Mouse (Mus musculus) neural tube, embryonic 11.5 days (tissue): ENCODE results near the gene Rab11fip3. TPM values are rescaled to one million over a fixed set of nuclear protein-coding genes. Genes with fewer than 3 reads are reported as not detected.

ENCODE experiments used
- ATAC-seq: fragments of 200-750 bp; cut with Nextera tagmentation; 2 replicates; pipeline ENCODE4 v1.8.0; 2017; ENCODE audit warnings: moderate number of reproducible peaks, mild to moderate bottlenecking, moderate TSS enrichment, moderate library complexity; ENCODE audit not compliant: insufficient read depth, low FRiP score, low TSS enrichment
- DNase-seq: peaks from one replicate; pipeline ENCODE4 v3.0.0-alpha.2; 2015; ENCODE audit warnings: low spot score
- H3K27ac ChIP-seq: fragments of 300-500 bp; sonication (generic); 2 replicates; pipeline ENCODE4 v1.5.1; 2014; ENCODE audit warnings: low read depth, mild to moderate bottlenecking, low read length
- H3K27me3 ChIP-seq: fragments of 300-500 bp; sonication (generic); 2 replicates; pipeline ENCODE4 v1.6.1; 2014; ENCODE audit warnings: mild to moderate bottlenecking, low read length, mixed read lengths; ENCODE audit not compliant: control insufficient read depth, insufficient read depth
- H3K36me3 ChIP-seq: fragments of 300-500 bp; sonication (generic); 2 replicates; pipeline ENCODE4 v1.6.1; 2014; ENCODE audit warnings: mild to moderate bottlenecking, low read length, moderate library complexity, mixed read lengths; ENCODE audit not compliant: control insufficient read depth, insufficient read depth
- H3K4me1 ChIP-seq: fragments of 300-500 bp; sonication (generic); 2 replicates; pipeline ENCODE4 v1.6.1; 2014; ENCODE audit warnings: low read length, mixed read lengths; ENCODE audit not compliant: control insufficient read depth, insufficient read depth
- H3K4me2 ChIP-seq: fragments of 300-500 bp; sonication (generic); 2 replicates; pipeline ENCODE4 v1.6.1; 2014; ENCODE audit warnings: low read depth, mild to moderate bottlenecking, moderate library complexity
- H3K4me3 ChIP-seq: fragments of 300-500 bp; sonication (generic); 2 replicates; pipeline ENCODE4 v1.5.1; 2014; ENCODE audit warnings: low read depth, low read length
- H3K9ac ChIP-seq: fragments of 300-500 bp; sonication (generic); 2 replicates; pipeline ENCODE4 v1.6.1; 2014; ENCODE audit warnings: mild to moderate bottlenecking, low read length
- H3K9me3 ChIP-seq: fragments of 300-500 bp; sonication (generic); 2 replicates; pipeline ENCODE4 v1.6.1; 2016; ENCODE audit warnings: low read length; ENCODE audit not compliant: control insufficient read depth
- WGBS: fragments of 180-500 bp; shearing (Covaris S2); extraction: QIAGEN DNeasy Blood & Tissue Kit; methylation state at CpG from one replicate; pipeline ENCODE4 v1.1.7; 2014; 5-methylcytosine and 5-hydroxymethylcytosine counted together
- polyA plus RNA-seq: library from polyadenylated mRNA; unstranded; fragments of >200 nt; fragmentation: Nextera tagmentation; extraction: Ambion mirVana; gene quantifications from 2 replicates; pipeline ENCODE4 v1.2.1, GENCODE M21; 2014

Rab11fip3 gene
- polyA plus RNA-seq, 1 experiment from 2014 or later = 24.8 TPM

DNA sequence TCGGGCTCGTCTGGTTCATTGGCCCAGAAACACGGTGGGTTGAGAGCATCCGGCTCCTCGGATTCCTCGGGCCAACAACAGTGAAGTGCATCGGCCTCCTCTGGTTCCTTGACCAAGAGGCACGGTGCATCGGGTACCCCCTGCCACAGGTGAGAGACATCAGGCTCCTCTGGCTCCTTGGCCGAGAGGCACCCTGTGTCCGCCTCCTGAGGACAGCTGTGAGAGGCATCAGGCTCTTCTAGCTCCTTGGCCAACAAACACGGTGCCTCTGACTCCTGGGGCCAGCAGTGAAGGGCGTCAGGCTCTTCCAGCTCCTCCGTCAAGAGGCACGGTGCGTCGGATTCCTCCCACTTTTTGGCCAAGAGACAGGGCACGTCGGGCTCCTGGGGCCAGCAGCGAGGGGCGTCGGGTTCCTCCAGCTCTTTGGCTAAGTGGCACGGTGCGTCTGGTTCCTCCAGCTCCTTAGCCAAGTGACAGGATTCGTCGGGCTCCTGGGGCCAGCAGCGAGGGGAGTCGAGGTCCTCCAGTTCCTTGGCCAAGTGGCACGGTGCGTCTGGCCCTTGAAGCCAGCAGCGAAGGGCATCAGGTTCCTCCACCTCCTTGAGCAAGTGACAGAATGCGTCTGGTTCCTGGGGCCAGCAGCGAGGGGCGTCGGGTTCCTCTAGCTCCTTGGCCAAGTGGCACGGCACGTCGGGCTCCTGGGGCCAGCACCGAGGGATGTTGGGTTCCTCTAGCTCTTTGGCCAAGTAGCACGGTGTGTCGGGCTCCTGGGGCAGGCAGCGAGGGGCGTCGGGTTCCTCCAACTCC lies 1.1 kb downstream of the Rab11fip3 start:
- H3K4me2 ChIP-seq = peak overlapping the region; percentile 99
- peak overlapping the region; percentile 92 for H3K9ac ChIP-seq
- H3K4me3 ChIP-seq = peak overlapping the region; percentile 66
- under 1% methylated on average over 44 of the region's 44 CpGs for WGBS
- H3K27me3 ChIP-seq = no peaks in the 10 kb centered on the region
- DNase-seq (peak; percentile 35), ATAC-seq (0 out of 2 replicates have a peak, but pooled peaks have one; percentile 6)
- peaks cover 25% of the 10 kb centered on the region for H3K4me1 ChIP-seq
- H3K36me3 ChIP-seq = no peaks in the 10 kb centered on the region; the same call in 1 of the 2 replicates
- no peaks in the 10 kb centered on the region for H3K9me3 ChIP-seq
- H3K27ac ChIP-seq = no peak overlapping the region; the same call in 1 of the 2 replicates

- Histone ChIP-seq H3K4me1 (peaks cover 25% of the 10 kb centered on the region), H3K27ac (no peak overlapping the region)
- ATAC-seq = no peak
Observed at GRCm38 (mm10) chr17:26066488-26067020, 2.8 kb downstream of the Rab11fip3 start.

DNA sequence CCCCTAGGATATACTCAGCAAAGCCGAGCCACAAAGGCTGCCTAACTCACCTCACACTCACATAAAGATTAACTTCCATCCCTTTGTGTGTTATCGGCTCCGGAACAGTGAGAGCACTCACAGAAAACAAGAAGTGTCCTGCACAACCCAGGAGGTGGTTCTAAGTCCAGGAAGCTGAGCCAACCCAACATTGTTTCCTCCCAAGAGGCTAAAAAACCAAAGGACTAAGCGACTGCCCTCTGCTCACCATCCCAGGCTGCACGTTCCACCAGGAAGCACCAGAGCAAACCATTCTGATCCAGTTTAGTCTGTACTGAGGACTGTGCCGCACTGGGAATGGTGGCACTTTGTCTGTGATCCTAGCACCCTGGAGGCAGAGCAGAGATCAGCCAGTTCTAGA lies 4.4 kb downstream of the Rab11fip3 start:
- H3K27ac ChIP-seq = no peak overlapping the region
- ATAC-seq (no peak), DNase-seq (no peak)
- no peak overlapping the region for H3K9ac ChIP-seq
- WGBS = 80% methylated on average over 6 of the region's 6 CpGs
- H3K4me3 ChIP-seq = no peak overlapping the region
- H3K4me2 ChIP-seq = no peak overlapping the region
- peaks cover 25% of the 10 kb centered on the region for H3K4me1 ChIP-seq
- no peaks in the 10 kb centered on the region for H3K27me3 ChIP-seq
- H3K9me3 ChIP-seq = no peaks in the 10 kb centered on the region
- H3K36me3 ChIP-seq = no peaks in the 10 kb centered on the region; the same call in 1 of the 2 replicates

More at GRCm38 (mm10) chr17:26066488-26067020, 2.8 kb downstream of the Rab11fip3 start:
- WGBS = 89% methylated on average over 7 of the region's 7 CpGs
- Histone ChIP-seq H3K27me3 (no peaks in the 10 kb centered on the region), H3K4me3 (peak overlapping the region; percentile 66), H3K4me2 (peak overlapping the region; percentile 99), H3K9ac (no peak overlapping the region), H3K36me3 (no peaks in the 10 kb centered on the region; the same call in 1 of the 2 replicates), H3K9me3 (no peaks in the 10 kb centered on the region)
- no peak for DNase-seq

GRCm38 (mm10) chr17:26057787-26058567 lies 11.4 kb downstream of the Rab11fip3 start:
- whole genome bisulfite sequencing = 90% methylated on average over 9 of the region's 9 CpGs
- Histone ChIP-seq H3K9me3 (no peaks in the 10 kb centered on the region), H3K9ac (no peak overlapping the region), H3K27ac (no peak overlapping the region), H3K4me1 (no peaks in the 10 kb centered on the region), H3K4me2 (no peak overlapping the region), H3K4me3 (no peak overlapping the region), H3K36me3 (no peaks in the 10 kb centered on the region; the same call in none of the 2 replicates), H3K27me3 (no peaks in the 10 kb centered on the region)
- ATAC-seq (no peak), DNase-seq (no peak)

DNA sequence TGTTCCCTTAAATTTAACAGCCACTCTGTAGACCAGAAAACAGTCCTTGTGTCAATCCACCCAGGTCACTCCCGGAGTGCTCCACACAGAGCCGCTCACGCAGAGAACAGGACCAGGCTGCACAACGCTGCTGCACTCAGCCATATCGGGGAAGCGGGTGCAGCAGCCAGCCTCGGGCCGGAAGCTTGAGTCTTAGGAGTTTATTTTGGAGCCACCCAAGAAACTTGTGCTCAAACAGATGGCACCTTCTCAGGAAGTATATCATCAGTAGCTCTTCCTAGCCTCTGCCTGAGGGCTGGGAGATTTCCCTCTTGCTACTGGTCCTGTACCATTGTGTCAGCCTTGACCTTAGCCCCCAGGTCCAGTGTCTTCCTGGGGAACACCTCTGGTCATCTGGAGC lies 12.1 kb downstream of the Rab11fip3 start:
- Histone ChIP-seq H3K4me3 (no peak overlapping the region), H3K27me3 (no peaks in the 10 kb centered on the region), H3K9ac (no peak overlapping the region), H3K4me1 (no peaks in the 10 kb centered on the region), H3K9me3 (no peaks in the 10 kb centered on the region), H3K4me2 (no peak overlapping the region), H3K27ac (no peak overlapping the region), H3K36me3 (no peaks in the 10 kb centered on the region; the same call in none of the 2 replicates)
- no peak for DNase-seq
- WGBS = 93% methylated on average over 8 of the region's 8 CpGs
- no peak for ATAC-seq

GRCm38 (mm10) chr17:26055164-26055563 lies 14.2 kb downstream of the Rab11fip3 start:
- Histone ChIP-seq H3K36me3 (no peaks in the 10 kb centered on the region; the same call in none of the 2 replicates), H3K9me3 (no peaks in the 10 kb centered on the region)

DNA sequence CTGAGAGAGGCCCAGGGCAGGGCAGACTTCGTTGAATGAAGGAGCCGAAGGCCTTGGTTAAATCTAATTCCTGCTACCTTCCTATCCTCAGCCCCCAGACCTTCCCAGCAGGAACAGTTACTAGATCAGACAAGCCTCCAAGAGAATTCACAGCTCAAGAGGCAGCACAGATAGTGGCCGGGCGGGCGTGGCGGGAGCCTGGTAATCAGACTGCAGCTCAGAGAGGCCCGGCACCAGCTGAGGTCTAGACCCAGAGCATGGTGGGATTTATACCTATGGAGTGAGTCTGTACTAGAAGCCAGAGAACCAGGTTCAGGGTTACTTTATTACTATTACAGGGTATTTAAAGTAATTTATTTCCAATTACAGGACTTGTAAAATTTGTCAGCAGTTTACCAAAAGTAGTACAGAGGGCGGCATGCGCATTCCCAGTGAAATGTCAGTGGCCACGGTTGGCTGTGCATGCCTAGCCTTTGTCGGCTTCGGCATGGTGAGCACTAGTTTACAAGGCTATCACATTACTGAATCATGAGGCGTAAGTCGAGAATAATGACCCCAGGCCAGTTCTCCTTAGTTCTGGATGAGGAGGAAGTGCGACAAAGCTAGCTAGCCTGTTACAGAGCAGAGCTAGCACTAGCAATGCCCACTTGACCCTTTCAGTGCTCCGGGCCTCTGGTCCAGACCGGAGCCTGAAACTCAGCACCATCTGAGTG lies 15.1 kb downstream of the Rab11fip3 start:
- Histone ChIP-seq H3K27me3 (no peaks in the 10 kb centered on the region), H3K9ac (no peak overlapping the region), H3K27ac (no peak overlapping the region), H3K4me2 (no peak overlapping the region), H3K4me3 (no peak overlapping the region), H3K9me3 (no peaks in the 10 kb centered on the region), H3K4me1 (no peaks in the 10 kb centered on the region), H3K36me3 (no peaks in the 10 kb centered on the region; the same call in none of the 2 replicates)
- WGBS = 65% methylated on average over 17 of the region's 17 CpGs
- ATAC-seq (no peak), DNase-seq (no peak)

More at GRCm38 (mm10) chr17:26055164-26055563, 14.2 kb downstream of the Rab11fip3 start:
- no peaks in the 10 kb centered on the region for H3K4me1 ChIP-seq
- no peak overlapping the region for H3K4me2 ChIP-seq
- no peaks in the 10 kb centered on the region for H3K27me3 ChIP-seq
- H3K27ac ChIP-seq = no peak overlapping the region
- ATAC-seq (no peak), DNase-seq (no peak)
- no peak overlapping the region for H3K4me3 ChIP-seq
- no peak overlapping the region for H3K9ac ChIP-seq
- WGBS = 47% methylated on average over 6 of the region's 6 CpGs

DNA sequence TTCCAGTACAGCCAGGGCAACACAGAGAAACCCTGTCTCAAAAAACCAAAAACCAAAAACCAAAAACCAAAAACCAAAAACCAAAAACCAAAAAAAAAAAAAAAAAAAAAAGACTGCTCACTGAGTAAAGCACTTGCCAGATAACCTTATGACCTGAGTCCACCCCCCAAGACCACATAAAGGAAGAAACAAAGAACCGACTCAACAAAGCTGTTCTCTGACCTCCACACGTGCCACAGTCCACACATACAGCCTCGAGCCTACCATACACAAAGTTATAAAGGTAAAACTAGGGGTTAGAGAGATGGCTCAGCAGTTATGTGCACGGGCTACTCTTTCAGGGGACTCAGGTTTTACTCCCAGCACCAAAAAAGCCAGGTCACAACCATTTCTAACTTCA lies 16.6 kb downstream of the Rab11fip3 start:
- Histone ChIP-seq H3K27ac (no peak overlapping the region), H3K9ac (no peak overlapping the region), H3K4me1 (no peaks in the 10 kb centered on the region), H3K27me3 (no peaks in the 10 kb centered on the region), H3K9me3 (no peaks in the 10 kb centered on the region), H3K4me3 (no peak overlapping the region), H3K36me3 (no peaks in the 10 kb centered on the region; the same call in 1 of the 2 replicates), H3K4me2 (no peak overlapping the region)
- ATAC-seq = no peak
- DNase-seq = no peak
- WGBS = 89% methylated on average over 4 of the region's 4 CpGs
